Mouse (Mus musculus) myocyte (in vitro differentiated cells): ENCODE measurements around the gene Dgkq.

Experiments
- E2F4 ChIP-seq: IDR thresholded peaks from one replicate; pipeline ENCODE4 v1.6.1; 2011; ENCODE audit warnings: mild to moderate bottlenecking, control low read depth, moderate library complexity; ENCODE audit not compliant: insufficient read depth
- MAX ChIP-seq: IDR thresholded peaks from one replicate; pipeline ENCODE4 v1.6.1; 2011; ENCODE audit warnings: low read depth, mild to moderate bottlenecking, control low read depth
- POLR2A ChIP-seq: IDR thresholded peaks from one replicate; pipeline ENCODE4 v1.6.1; 2011; ENCODE audit warnings: low read depth, mild to moderate bottlenecking, control low read depth, moderate library complexity; ENCODE audit not compliant: insufficient read length
- POLR2AphosphoS2 ChIP-seq: IDR thresholded peaks from one replicate; pipeline ENCODE4 v1.6.1; 2011; ENCODE audit warnings: low read depth, control low read depth; ENCODE audit not compliant: insufficient read length
- SRF ChIP-seq: IDR thresholded peaks from one replicate; pipeline ENCODE4 v1.6.1; 2011; ENCODE audit warnings: low read depth; ENCODE audit not compliant: control insufficient read depth, insufficient read length
- USF1 ChIP-seq: IDR thresholded peaks from one replicate; pipeline ENCODE4 v1.6.1; 2011; ENCODE audit warnings: low read depth, mild to moderate bottlenecking, control low read depth, moderate library complexity

GRCm38 (mm10) chr5:108647311-108647710 lies 22.2 kb downstream of the Dgkq start:
- TF ChIP-seq POLR2AphosphoS2 (no peak), POLR2A (no peak), USF1 (no peak), SRF (no peak), MAX (no peak), E2F4 (no peak)
